Mouse (Mus musculus) forebrain, postnatal 0 days (tissue): Measurements from ENCODE around the gene Ugt1a8. TPM values are rescaled to one million over a fixed set of nuclear protein-coding genes. Genes with fewer than 3 reads are reported as not detected.

ENCODE experiments used
- ATAC-seq: fragments of 200-750 bp; cut with Nextera tagmentation; 2 replicates; pipeline ENCODE4 v1.8.0; 2017; ENCODE audit warnings: mild to moderate bottlenecking, moderate library complexity
- DNase-seq: peaks from one replicate; pipeline ENCODE4 v3.0.0-alpha.2; 2015
- H3K27ac ChIP-seq: fragments of 300-500 bp; sonication (generic); 2 replicates; pipeline ENCODE4 v1.5.1; 2014; ENCODE audit warnings: low read depth, mild to moderate bottlenecking, antibody characterized with exemption, low read length, moderate library complexity, mixed read lengths
- H3K27me3 ChIP-seq: fragments of 300-500 bp; sonication (generic); 2 replicates; pipeline ENCODE4 v1.6.1; 2014; ENCODE audit warnings: mild to moderate bottlenecking, low read length, mixed read lengths; ENCODE audit not compliant: insufficient read depth
- H3K36me3 ChIP-seq: fragments of 300-500 bp; sonication (generic); 2 replicates; pipeline ENCODE4 v1.6.1; 2014; ENCODE audit warnings: mild to moderate bottlenecking, moderate library complexity; ENCODE audit not compliant: insufficient read depth
- H3K4me1 ChIP-seq: fragments of 300-500 bp; sonication (generic); 2 replicates; pipeline ENCODE4 v1.6.1; 2014; ENCODE audit warnings: antibody characterized with exemption; ENCODE audit not compliant: insufficient read depth
- H3K4me2 ChIP-seq: fragments of 300-500 bp; sonication (generic); 2 replicates; pipeline ENCODE4 v1.6.1; 2014; ENCODE audit warnings: low read depth, mild to moderate bottlenecking, moderate library complexity
- H3K4me3 ChIP-seq: fragments of 300-500 bp; sonication (generic); 2 replicates; pipeline ENCODE4 v1.5.1; 2014; ENCODE audit warnings: low read depth, low read length, mixed read lengths
- H3K9ac ChIP-seq: fragments of 300-500 bp; sonication (generic); 2 replicates; pipeline ENCODE4 v1.6.1; 2014; ENCODE audit warnings: mild to moderate bottlenecking
- H3K9me3 ChIP-seq: fragments of 300-500 bp; sonication (generic); 2 replicates; pipeline ENCODE4 v1.6.1; 2016; ENCODE audit warnings: low read length
- CTCF ChIP-seq: sonication (generic); IDR thresholded peaks from 2 replicates; pipeline ENCODE4 v1.5.1; 2016; ENCODE audit warnings: antibody characterized with exemption, control low read depth, low read depth
- WGBS: fragments of 180-500 bp; shearing (Covaris S2); extraction: QIAGEN DNeasy Blood & Tissue Kit; methylation state at CpG from one replicate; pipeline ENCODE4 v1.1.7; 2014; 5-methylcytosine and 5-hydroxymethylcytosine counted together
- polyA plus RNA-seq: library from polyadenylated mRNA; unstranded; fragments of >200 nt; fragmentation: Nextera tagmentation; extraction: Ambion mirVana; gene quantifications from 2 replicates; pipeline ENCODE4 v1.2.1, GENCODE M21; 2015
- total RNA-seq: library from RNA; depleted of rRNA; stranded (reverse); fragments of >200 nt; gene quantifications from 2 replicates; pipeline ENCODE4 v1.2.3, GENCODE M21; 2014; rRNA removed

Gene Ugt1a8
- total and polyA plus RNA-seq, 2 experiments from 2014 or later, result not detected

- DNase-seq, result no peak
These were observed 178.5 kb downstream of the Ugt1a8 start for GRCm38 (mm10) chr1:88266123-88266522.

GRCm38 (mm10) chr1:88267489-88267888, 179.9 kb downstream of the Ugt1a8 start:
- H3K36me3 ChIP-seq, result peaks cover 82% of the 10 kb centered on the region
- H3K9ac ChIP-seq, result no peak overlapping the region
- WGBS, result 95% methylated on average over 6 of the region's 6 CpGs
- no peaks in the 10 kb centered on the region for H3K4me1 ChIP-seq
- H3K27ac ChIP-seq, result no peak overlapping the region
- no peak for ATAC-seq
- no peaks in the 10 kb centered on the region for H3K9me3 ChIP-seq
- no peak overlapping the region for H3K4me2 ChIP-seq
- no peak for TF ChIP-seq CTCF
- no peak overlapping the region for H3K4me3 ChIP-seq
- no peak for DNase-seq
- no peaks in the 10 kb centered on the region for H3K27me3 ChIP-seq

More at GRCm38 (mm10) chr1:88266123-88266522, 178.5 kb downstream of the Ugt1a8 start:
- ATAC-seq, result no peak
- WGBS, result 91% methylated on average over 13 of the region's 13 CpGs
- H3K27me3 ChIP-seq, result no peaks in the 10 kb centered on the region
- H3K4me2 ChIP-seq, result no peak overlapping the region
- peaks cover 90% of the 10 kb centered on the region for H3K36me3 ChIP-seq
- no peak overlapping the region for H3K27ac ChIP-seq
- H3K9ac ChIP-seq, result no peak overlapping the region
- no peak overlapping the region for H3K4me3 ChIP-seq
- no peak for TF ChIP-seq CTCF
- H3K9me3 ChIP-seq, result no peaks in the 10 kb centered on the region
- no peaks in the 10 kb centered on the region for H3K4me1 ChIP-seq

- no peak for TF ChIP-seq CTCF
- Histone ChIP-seq H3K4me1 (no peaks in the 10 kb centered on the region), H3K36me3 (peaks cover 82% of the 10 kb centered on the region), H3K4me3 (no peak overlapping the region), H3K9me3 (no peaks in the 10 kb centered on the region), H3K27me3 (no peaks in the 10 kb centered on the region), H3K27ac (no peak overlapping the region), H3K9ac (no peak overlapping the region), H3K4me2 (no peak overlapping the region)
- no peak for DNase-seq
- no peak for ATAC-seq
- WGBS, result 88% methylated on average over 6 of the region's 6 CpGs
These were observed 180.5 kb downstream of the Ugt1a8 start for GRCm38 (mm10) chr1:88268070-88268469.

Other genes with a start within 250 kb of the Ugt1a8 start
- gene Dgkd, start 234.5 kb upstream of the Ugt1a8 start, total RNA-seq, result 80.2 and 80.4 TPM in 2 replicates
- 30.1 and 37.1 TPM in 2 replicates for gene Dgkd, start 234.5 kb upstream of the Ugt1a8 start, polyA plus RNA-seq
- 15.4 and 19.0 TPM in 2 replicates for gene Usp40, start 79.3 kb upstream of the Ugt1a8 start, total RNA-seq
- gene Usp40, start 79.3 kb upstream of the Ugt1a8 start, polyA plus RNA-seq, result 5.1 and 8.0 TPM in 2 replicates
- not detected in 2 replicates for gene Ugt1a10, start 32.4 kb upstream of the Ugt1a8 start, total RNA-seq
- gene Ugt1a10, start 32.4 kb upstream of the Ugt1a8 start, polyA plus RNA-seq, result not detected in 2 replicates
- gene Ugt1a9, start 17.0 kb upstream of the Ugt1a8 start, total RNA-seq, result not detected in 2 replicates
- gene Ugt1a9, start 17.0 kb upstream of the Ugt1a8 start, polyA plus RNA-seq, result not detected in 2 replicates
- 1.2 and 1.9 TPM in 2 replicates for gene Ugt1a7c, start 7.2 kb downstream of the Ugt1a8 start, total RNA-seq
- 1.4 and 1.7 TPM in 2 replicates for gene Ugt1a7c, start 7.2 kb downstream of the Ugt1a8 start, polyA plus RNA-seq
- gene Ugt1a6b, start 15.4 kb downstream of the Ugt1a8 start, total RNA-seq, result 2.0 and 2.5 TPM in 2 replicates
- 2.1 and 2.9 TPM in 2 replicates for gene Ugt1a6b, start 15.4 kb downstream of the Ugt1a8 start, polyA plus RNA-seq
- gene Ugt1a6a, start 47.0 kb downstream of the Ugt1a8 start, total RNA-seq, result 0.69 and 2.0 TPM in 2 replicates
- gene Ugt1a6a, start 47.0 kb downstream of the Ugt1a8 start, polyA plus RNA-seq, result 3.8 and 5.1 TPM in 2 replicates
- not detected in 2 replicates for gene Ugt1a5, start 78.2 kb downstream of the Ugt1a8 start, total RNA-seq
- gene Ugt1a5, start 78.2 kb downstream of the Ugt1a8 start, polyA plus RNA-seq, result not detected in 2 replicates
- gene Ugt1a2, start 112.8 kb downstream of the Ugt1a8 start, total RNA-seq, result not detected in 2 replicates
- gene Ugt1a2, start 112.8 kb downstream of the Ugt1a8 start, polyA plus RNA-seq, result not detected in 2 replicates
- gene Dnajb3, start 118.0 kb downstream of the Ugt1a8 start, total RNA-seq, result 5.3 and 6.6 TPM in 2 replicates
- 10.7 and 12.4 TPM in 2 replicates for gene Dnajb3, start 118.0 kb downstream of the Ugt1a8 start, polyA plus RNA-seq
- 0.14 TPM in 1 of 2 replicates, not detected in the other for gene Ugt1a1, start 124.1 kb downstream of the Ugt1a8 start, total RNA-seq
- gene Ugt1a1, start 124.1 kb downstream of the Ugt1a8 start, polyA plus RNA-seq, result not detected in 2 replicates
- 0.23 TPM in 1 of 2 replicates, not detected in the other for gene Mroh2a, start 139.2 kb downstream of the Ugt1a8 start, total RNA-seq
- gene Mroh2a, start 139.2 kb downstream of the Ugt1a8 start, polyA plus RNA-seq, result 0.35 and 0.36 TPM in 2 replicates
- 77.6 and 88.0 TPM in 2 replicates for gene Hjurp, start 189.8 kb downstream of the Ugt1a8 start, total RNA-seq
- 24.5 and 40.0 TPM in 2 replicates for gene Hjurp, start 189.8 kb downstream of the Ugt1a8 start, polyA plus RNA-seq
- gene Trpm8, start 189.8 kb downstream of the Ugt1a8 start, total RNA-seq, result 0.38 TPM in 2 replicates
- 0.19 and 0.36 TPM in 2 replicates for gene Trpm8, start 189.8 kb downstream of the Ugt1a8 start, polyA plus RNA-seq